Mouse (Mus musculus): Measurements from ENCODE around the gene St6gal1. TPM values are rescaled to one million over a fixed set of nuclear protein-coding genes. Genes with fewer than 3 reads are reported as not detected.

St6gal1 gene
- 128 to 162 TPM (median 151 TPM) in 4 replicates for total RNA-seq (2023)

DNA sequence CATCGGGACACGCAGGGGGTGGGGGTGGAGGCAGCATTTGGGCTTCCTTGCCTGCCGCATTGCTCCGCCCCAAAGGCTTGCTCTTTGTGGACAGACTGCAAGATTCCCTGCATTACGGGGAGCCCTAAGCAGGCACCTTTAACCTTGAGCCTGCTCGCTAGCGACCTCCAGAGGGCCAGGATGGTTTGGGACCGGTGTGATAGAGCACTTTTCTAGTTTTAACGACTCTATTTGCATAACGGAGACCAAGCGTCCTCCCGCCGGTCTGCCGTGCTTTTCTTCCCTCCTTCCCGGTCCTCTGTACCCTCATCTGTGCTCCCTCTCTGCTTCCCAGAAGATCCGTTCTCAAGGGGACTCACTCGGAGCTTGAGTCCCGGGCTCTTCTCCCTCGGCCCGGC lies at the start of gene St6gal1:
St6gal1 (plus strand) TSS at position 70 of the 398 bp plus-strand sequence.

Other genes with a start within 250 kb of the St6gal1 start
- gene Kng2, start 195.3 kb upstream of the St6gal1 start, total RNA-seq (2023): not detected in 4 replicates
- gene Kng1, start 166.9 kb upstream of the St6gal1 start, total RNA-seq (2023): not detected in 4 replicates
- 1,131 to 1,202 TPM (median 1,167 TPM) in 4 replicates for gene Eif4a2, start 117.3 kb upstream of the St6gal1 start, total RNA-seq (2023)
- gene Rfc4, start 97.0 kb upstream of the St6gal1 start, total RNA-seq (2023): 9.6 to 12.5 TPM (median 10.2 TPM) in 4 replicates
- not detected in 4 replicates for gene Adipoq, start 78.2 kb upstream of the St6gal1 start, total RNA-seq (2023)
- gene Rtp1, start 204.4 kb downstream of the St6gal1 start, total RNA-seq (2023): not detected in 4 replicates

Measured in B cell, adult 62 days (primary cell).